Mouse (Mus musculus) thymus, adult 2 months (tissue): ENCODE results near the gene Cntn2. TPM values are rescaled to one million over a fixed set of nuclear protein-coding genes. Genes with fewer than 3 reads are reported as not detected.

Experiments
- DNase-seq: peaks from one replicate; pipeline ENCODE4 v3.0.0; 2021
- H3K27ac ChIP-seq: fragments of 200-500 bp; 2 replicates; pipeline ENCODE4 v1.5.1; 2012; ENCODE audit warnings: low read length, control low read depth; ENCODE audit not compliant: control insufficient read depth, insufficient read depth
- H3K27me3 ChIP-seq: fragments of 200-500 bp; 2 replicates; pipeline ENCODE4 v1.6.1; 2012; ENCODE audit warnings: mild to moderate bottlenecking, low read length, moderate library complexity, mixed read lengths; ENCODE audit not compliant: control insufficient read depth, insufficient read depth
- H3K36me3 ChIP-seq: fragments of 200-500 bp; 2 replicates; pipeline ENCODE4 v1.6.1; 2012; ENCODE audit warnings: mild to moderate bottlenecking, low read length, moderate library complexity; ENCODE audit not compliant: control insufficient read depth, insufficient read depth
- H3K4me1 ChIP-seq: fragments of 200-500 bp; replicated peaks from 2 replicates; pipeline ENCODE4 v1.6.1; 2012; ENCODE audit warnings: low read length; ENCODE audit not compliant: control insufficient read depth, insufficient read depth
- H3K4me3 ChIP-seq: fragments of 200-500 bp; 2 replicates; pipeline ENCODE4 v1.5.1; 2012; ENCODE audit warnings: mild to moderate bottlenecking, low read length, control low read depth, moderate library complexity; ENCODE audit not compliant: control insufficient read depth, insufficient read depth
- CTCF ChIP-seq: fragments of 200-500 bp; IDR thresholded peaks from 2 replicates; pipeline ENCODE4 v1.5.1; 2012; ENCODE audit warnings: mild to moderate bottlenecking, control low read depth, low read length, moderate library complexity, borderline replicate concordance; ENCODE audit not compliant: control insufficient read depth, poor library complexity, insufficient read depth; ENCODE audit errors: extremely low read depth
- POLR2A ChIP-seq: fragments of 200-500 bp; IDR thresholded peaks from 2 replicates; pipeline ENCODE4 v1.6.1; 2012; ENCODE audit warnings: mild to moderate bottlenecking, low read length, control low read depth, moderate library complexity; ENCODE audit not compliant: control insufficient read depth, poor library complexity, insufficient read depth; ENCODE audit errors: extremely low read depth
- WGBS: fragments of 180-500 bp; shearing (Covaris S2); methylation state at CpG from one replicate; pipeline ENCODE4 v1.1.7; 2018; 5-methylcytosine and 5-hydroxymethylcytosine counted together
- polyA plus RNA-seq: library from polyadenylated mRNA; depleted of rRNA; stranded (reverse); fragments of >200 nt; gene quantifications from 2 replicates; pipeline ENCODE4 v1.2.3, GENCODE M21; 2012; rRNA removed

Gene Cntn2
- polyA plus RNA-seq = 0.80 and 0.91 TPM in 2 replicates

- H3K27me3 ChIP-seq = peaks cover 9% of the 10 kb centered on the region; the same call in 1 of the 2 replicates
- H3K4me3 ChIP-seq = no peak within 1 kb of the TSS
- TF ChIP-seq POLR2A (no peak), CTCF (no peak)
- no peaks in the 10 kb centered on the region for H3K36me3 ChIP-seq
- no peaks in the 10 kb centered on the region for H3K4me1 ChIP-seq
- no peak for DNase-seq
- H3K27ac ChIP-seq = no peak within 1 kb of the TSS
- WGBS = 10% methylated on average over 30 of the region's 30 CpGs
These were observed at the start of gene Cntn2 for GRCm38 (mm10) chr1:132542762-132543306. Gene Cntn2, minus strand, starts transcription at chr1:132543256.

DNA sequence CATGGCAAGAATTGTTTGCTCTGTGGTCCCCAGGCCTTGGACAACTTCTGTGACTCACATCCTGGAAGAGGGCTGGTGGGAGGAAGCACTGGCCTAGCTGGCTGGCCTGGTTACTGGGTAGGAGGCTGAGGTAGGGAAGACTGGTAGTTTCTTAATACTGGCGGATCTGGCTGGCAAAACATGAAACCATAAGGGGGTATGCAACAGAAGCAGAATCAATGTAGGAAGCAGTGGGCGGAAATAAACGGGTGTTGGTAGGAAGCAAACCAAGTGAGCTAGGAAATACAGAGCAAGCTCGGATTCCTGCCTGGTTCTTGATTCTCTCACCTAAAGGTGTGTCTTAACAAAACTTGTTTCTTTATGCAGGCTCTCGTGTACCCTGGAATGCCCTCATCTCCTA, 49.1 kb upstream of the Cntn2 start:
- no peak for TF ChIP-seq POLR2A
- no peak for TF ChIP-seq CTCF
- WGBS = 82% methylated on average over 5 of the region's 5 CpGs
- Histone ChIP-seq H3K4me3 (no peak overlapping the region), H3K27me3 (no peaks in the 10 kb centered on the region), H3K4me1 (no peaks in the 10 kb centered on the region), H3K36me3 (no peaks in the 10 kb centered on the region), H3K27ac (no peak overlapping the region)
- DNase-seq = no peak

DNA sequence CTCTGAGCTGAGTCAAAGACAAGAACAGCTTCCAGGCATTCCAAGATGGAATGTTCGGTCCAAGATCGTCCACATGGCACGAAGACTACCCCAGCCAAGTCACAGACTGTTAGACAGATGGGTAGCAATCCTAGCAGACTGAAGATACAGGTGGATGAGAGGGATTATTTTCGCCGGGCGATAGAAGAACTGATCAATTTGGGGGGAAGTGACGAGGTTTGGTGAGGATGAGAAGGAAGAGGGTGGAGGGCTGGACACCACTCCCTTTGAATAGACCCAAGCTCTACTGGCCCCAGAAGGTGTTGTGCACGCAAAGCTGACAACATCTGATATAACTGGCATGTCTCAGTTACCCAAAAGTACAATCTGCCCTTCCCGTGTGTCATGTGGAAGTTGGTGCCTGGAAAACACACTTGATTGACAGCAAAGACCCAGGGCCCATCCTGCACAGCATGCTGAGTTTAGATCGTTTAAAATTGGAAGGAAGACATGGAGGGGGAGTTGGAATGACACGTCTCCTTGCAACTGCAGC, 48.4 kb upstream of the Cntn2 start:
- no peaks in the 10 kb centered on the region for H3K27me3 ChIP-seq
- no peak overlapping the region for H3K27ac ChIP-seq
- no peak for TF ChIP-seq CTCF
- no peak for TF ChIP-seq POLR2A
- no peak overlapping the region for H3K4me3 ChIP-seq
- no peaks in the 10 kb centered on the region for H3K36me3 ChIP-seq
- no peaks in the 10 kb centered on the region for H3K4me1 ChIP-seq
- WGBS = 79% methylated on average over 11 of the region's 11 CpGs
- DNase-seq = no peak

- no peaks in the 10 kb centered on the region for H3K36me3 ChIP-seq
- DNase-seq = no peak
- no peak overlapping the region for H3K27ac ChIP-seq
- WGBS = 78% methylated on average over 15 of the region's 15 CpGs
- TF ChIP-seq POLR2A = no peak
- no peak for TF ChIP-seq CTCF
- H3K27me3 ChIP-seq = no peaks in the 10 kb centered on the region
- H3K4me3 ChIP-seq = no peak overlapping the region
- H3K4me1 ChIP-seq = no peaks in the 10 kb centered on the region
These were observed 43.7 kb upstream of the Cntn2 start for GRCm38 (mm10) chr1:132586679-132587201.

DNA sequence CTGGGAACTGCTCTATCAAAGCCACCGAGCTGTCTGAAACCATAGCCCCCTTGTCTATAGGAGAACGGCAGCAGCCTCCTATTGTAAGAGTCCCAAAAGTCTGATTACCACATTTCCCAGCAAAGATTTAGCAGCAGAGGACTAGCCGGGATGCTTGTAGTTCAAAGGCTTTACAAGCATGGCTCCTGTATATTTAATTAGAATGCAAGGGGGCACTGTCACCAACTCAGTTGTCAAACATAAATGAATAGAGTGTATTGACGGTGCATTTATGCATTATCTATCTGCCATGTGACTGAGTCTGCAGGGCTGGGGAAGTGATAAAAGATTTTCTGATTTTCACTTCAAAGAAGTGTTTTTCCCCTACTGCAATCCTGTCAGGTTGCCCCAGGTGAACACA, 42.3 kb upstream of the Cntn2 start:
- Histone ChIP-seq H3K4me1 (no peaks in the 10 kb centered on the region), H3K27me3 (no peaks in the 10 kb centered on the region), H3K36me3 (no peaks in the 10 kb centered on the region), H3K4me3 (no peak overlapping the region), H3K27ac (no peak overlapping the region)
- DNase-seq = no peak
- TF ChIP-seq CTCF (no peak), POLR2A (no peak)
- WGBS = 91% methylated on average over 4 of the region's 4 CpGs

- H3K4me3 ChIP-seq = no peak overlapping the region
- no peak overlapping the region for H3K27ac ChIP-seq
- H3K4me1 ChIP-seq = no peaks in the 10 kb centered on the region
- no peak for TF ChIP-seq CTCF
- no peaks in the 10 kb centered on the region for H3K27me3 ChIP-seq
- 85% methylated on average over 18 of the region's 18 CpGs for WGBS
- H3K36me3 ChIP-seq = no peaks in the 10 kb centered on the region
- DNase-seq = no peak
These were observed 40.0 kb upstream of the Cntn2 start for GRCm38 (mm10) chr1:132582998-132583604.
